Mouse (Mus musculus) heart, adult 2 months (tissue): ENCODE measurements at regions not wholly inside any gene's neighbourhood (a gene's known extent, or its start where the extent isn't known, plus 50 kb on each side); places are given as distances from the start of the nearest gene placed in this dataset.

ENCODE experiments used
- CTCF ChIP-seq: fragments of 200-600 bp; IDR thresholded peaks from 2 replicates; pipeline ENCODE4 v1.8.1; 2022; ENCODE audit warnings: antibody characterized with exemption, mild to moderate bottlenecking, moderate library complexity
- EP300 ChIP-seq: fragments of 200-500 bp; IDR thresholded peaks from 2 replicates; pipeline ENCODE4 v1.6.1; 2011; ENCODE audit warnings: low read depth, low read length, control low read depth; ENCODE audit not compliant: insufficient read depth
- POLR2A ChIP-seq: fragments of 200-500 bp; IDR thresholded peaks from 2 replicates; pipeline ENCODE4 v1.6.1; 2011; ENCODE audit warnings: mild to moderate bottlenecking, low read depth, low read length, control low read depth; ENCODE audit not compliant: insufficient read depth

DNA sequence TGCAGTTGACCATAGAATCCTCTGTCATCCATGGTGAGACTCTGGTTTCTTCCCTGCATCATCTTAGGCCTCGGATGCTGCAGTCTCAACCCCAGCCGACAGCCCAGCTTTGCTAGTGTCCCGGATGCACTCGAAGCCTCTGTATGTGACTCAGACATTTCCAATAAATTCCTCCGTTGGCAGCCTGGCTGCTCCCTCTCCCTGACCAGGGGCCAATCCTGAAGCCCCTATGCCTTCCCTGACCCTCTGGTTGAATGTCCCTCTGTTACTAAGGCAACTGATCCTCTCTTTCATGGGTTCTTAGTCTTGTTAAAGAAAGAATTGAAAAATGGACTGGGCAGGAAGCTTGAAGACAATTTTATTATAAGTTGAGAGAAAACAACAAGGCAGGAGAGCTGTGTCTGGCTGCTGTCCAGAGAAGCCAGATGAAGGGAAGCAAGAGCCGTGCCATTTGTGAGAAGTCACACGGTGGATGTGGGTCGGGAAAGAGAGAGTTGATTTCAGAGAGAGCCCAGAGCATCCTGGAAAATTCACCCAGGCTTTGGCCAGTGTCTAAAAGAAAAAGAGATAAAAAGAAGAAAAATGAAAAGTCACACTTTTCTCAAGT is 131.2 kb downstream of the Matn1 start:
- TF ChIP-seq POLR2A: no peak
- TF ChIP-seq CTCF: no peak
- TF ChIP-seq EP300: no peak
